Mouse (Mus musculus): ENCODE measurements around the gene Gm4922.

Gm4922 gene

DNA sequence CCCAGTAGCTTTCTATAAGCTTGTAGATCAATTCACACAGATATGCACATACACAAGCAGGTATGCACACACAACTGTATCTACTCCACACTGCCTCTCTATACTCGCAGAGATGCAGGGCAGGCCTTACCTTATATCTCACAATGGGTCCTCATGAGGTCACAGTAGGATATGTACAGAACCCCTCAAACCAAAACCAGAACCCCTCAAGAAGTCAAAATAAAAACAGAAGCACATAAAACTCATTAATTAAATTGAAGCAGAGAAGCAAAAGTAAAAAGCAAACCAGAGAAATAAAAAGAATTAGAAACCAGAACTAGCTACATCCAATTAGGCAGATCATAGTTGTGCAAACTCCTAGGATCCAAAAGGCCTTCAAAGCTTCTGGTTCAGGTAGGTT, at the start of gene Gm4922:
Gene Gm4922 (minus strand): TSS at position 101 of the 400 bp plus-strand sequence.
- no peak for DNase-seq

DNA sequence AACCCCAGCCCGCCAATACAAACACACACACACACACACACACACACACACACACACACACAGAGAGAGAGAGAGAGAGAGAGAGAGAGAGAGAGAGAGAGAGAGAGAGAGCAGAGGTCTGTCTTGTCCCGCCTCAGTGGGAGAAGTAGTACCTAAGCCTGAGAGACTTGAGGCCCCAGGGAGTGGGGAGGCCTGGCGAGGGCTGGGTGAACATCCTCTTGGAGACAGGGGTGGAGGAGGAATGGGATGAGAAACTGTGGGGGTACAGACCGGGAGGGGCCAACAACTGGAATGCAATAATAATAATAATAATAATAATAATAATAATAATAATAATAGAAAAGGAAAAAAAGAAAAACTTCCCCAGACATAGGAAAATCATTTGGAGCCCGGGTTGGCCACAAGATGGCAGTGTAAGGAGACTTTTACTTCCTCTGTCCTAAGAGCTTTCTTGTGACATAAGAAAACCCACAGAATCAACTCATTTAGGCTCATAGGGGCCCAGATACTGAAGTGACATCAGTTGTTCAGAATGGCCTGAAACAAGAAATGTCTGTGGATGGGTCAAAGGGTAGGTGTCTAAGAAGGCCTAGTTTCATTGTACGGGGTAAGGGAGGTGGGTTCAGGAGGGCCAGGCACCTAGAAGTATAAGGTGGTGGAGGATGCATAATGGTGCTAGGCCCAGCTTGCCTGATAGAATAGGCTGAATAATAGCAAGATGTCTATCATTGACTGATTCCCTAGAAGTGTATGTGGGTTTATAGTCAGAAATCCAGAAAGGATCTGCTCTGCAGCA, 49.3 kb upstream of the Gm4922 start:
- peak in 1 of 2 experiments; percentile 21 for DNase-seq

DNA sequence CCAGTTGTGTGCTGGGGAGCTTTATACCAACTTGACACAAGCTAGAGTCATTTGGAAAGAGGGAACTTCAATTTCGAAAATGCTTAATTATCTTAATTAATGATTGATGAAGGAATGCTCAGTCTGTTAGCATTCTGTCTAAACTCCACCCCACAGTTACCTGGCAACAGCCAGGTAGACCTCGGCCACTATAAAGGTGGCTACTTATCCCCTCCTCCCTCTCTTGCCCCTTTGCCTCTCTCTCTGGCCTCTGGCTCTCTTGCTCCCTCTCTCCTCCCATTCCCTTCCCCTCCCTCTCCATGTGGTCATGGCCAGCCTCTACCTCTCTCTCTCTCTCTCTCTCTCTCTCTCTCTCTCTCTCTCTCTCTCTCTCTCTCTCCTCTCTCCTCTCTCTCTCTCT, 47.8 kb upstream of the Gm4922 start:
- no peak for DNase-seq

DNA sequence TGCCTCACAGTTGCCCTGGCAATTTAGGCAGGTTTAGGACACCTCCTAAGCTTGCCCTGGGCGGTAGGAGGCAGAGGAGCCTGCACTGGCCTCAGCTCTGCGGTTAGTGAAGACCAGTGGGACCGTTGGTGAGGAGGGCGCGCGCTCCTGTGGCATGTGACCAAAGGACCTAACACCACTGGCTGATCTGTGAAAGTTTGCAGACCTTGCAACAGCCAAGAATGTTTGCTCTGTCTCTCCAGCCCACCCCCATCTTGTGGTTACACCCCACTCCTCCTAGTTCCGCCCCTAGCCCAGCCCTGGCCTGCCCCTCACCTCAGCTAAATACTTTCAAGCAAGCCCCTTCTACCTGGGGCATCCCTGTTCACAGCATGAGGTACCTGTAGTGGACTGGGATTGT, 45.2 kb upstream of the Gm4922 start:
- no peak for DNase-seq

DNA sequence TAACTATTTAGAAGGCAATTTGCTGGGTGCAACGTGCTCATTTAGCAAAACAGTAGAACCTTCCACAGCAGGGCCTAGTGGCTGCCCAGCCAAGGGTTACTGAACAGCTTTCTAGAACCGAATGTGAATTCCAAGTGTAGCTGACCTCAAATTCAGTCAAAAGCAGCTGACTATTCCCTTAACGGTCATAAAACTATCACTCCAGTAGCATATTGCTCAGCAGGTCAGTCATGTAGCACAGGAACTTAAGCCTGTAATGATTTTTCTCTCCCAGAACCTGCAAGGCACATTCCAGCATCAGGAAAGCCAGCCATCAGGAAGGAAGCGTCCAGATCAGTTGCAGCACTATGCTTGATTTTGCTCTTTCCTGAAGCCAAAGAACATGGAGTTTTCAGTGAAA, 43.8 kb upstream of the Gm4922 start:
- no peak for DNase-seq

DNA sequence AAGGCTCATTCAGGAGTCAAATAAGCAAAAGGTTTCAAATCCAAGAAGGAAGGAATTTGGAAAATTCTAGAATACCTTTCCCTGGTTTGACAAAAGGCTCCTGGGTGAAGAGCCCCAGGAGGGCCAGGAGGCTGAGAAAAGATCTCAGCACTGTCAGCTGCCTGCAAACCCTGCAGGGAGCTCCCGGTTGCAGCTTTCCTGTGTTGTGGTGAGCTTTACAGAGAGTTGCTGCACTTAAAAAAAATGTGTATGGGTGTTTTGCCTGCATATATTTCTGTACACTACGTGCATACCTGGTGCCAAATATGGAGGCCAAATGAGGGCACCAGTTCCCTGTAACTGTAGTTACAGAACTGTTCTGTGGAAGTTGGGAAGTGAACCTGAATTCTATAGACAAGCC, 41.3 kb upstream of the Gm4922 start:
- no peak for DNase-seq

DNA sequence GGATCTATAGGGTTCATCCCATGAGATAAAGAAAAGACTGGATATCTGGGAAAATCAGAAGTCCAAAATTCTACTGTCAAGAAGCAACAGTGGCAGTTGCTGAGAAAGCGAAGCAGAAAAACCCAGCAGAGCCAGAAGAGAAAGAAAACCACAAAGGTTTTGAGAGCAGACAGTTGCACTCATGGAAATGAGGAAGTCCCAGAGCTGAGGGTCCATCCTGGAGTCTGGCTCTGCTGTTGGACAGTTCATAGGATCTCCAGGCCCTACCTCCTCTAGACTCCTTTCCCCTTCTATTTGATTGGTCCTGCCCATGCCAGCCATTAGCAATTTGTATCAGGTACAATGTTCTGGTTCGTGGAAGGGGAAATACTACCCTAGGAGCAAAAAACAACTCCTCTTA, 39.5 kb upstream of the Gm4922 start:
- DNase-seq, result no peak

DNA sequence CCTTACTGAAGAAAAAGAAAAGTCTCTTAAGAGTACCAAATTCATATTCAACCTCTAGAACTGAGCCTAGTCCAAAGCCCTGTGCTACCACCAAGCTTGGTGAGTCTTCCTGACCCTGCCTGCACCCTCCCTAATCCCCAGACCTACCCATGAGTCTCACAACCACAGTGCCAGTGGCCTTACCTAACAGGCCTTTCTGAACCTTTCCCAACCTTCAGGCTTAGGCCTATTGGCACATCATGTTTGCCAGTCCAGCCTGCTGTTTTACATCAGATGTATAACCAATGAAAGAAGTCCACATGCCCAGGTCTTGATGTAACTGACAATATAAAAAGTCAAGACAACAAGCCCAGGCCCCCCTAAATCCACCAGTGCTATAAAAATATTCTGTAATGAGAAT, 38.5 kb upstream of the Gm4922 start:
- DNase-seq, result no peak

DNA sequence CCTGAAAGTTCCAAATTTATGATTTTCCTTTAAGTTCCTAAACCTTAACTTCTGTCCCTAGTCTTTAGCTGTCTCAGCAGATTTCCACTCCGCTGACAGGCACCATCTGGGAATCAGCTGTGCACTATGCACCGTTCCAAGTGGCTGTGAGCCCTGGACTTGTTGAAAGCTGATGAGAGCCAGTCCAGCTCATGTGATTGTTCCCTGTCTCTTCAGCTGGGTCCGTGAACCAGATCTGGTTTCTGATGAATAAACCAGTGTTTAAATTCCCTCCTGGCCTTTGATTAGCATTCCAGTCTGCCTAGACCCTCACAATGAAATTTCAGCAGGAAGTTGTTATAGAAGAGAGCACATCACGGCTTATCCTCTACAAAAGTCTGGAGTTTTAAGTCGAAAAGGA, 30.0 kb upstream of the Gm4922 start:
- peak in 1 of 2 experiments; percentile 9 for DNase-seq

DNA sequence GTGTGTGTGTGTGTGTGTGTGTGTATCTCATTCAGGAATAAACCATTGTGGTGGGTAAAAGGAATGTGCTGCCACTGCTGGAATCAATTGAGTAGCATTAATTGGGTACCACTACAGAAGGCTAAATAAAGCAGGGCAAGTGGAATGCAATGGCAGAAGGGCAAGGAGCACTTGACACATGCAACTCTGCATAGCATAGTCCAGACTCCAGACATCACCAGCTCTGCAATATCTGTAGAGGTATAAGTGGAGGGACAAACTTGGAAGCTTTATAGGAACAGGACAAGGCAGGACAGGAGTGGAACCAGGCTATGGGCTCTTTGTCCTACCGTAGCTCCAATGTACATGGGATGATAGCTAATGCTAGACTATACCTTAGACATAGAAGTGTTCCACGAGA, 25.2 kb upstream of the Gm4922 start:
- no peak for DNase-seq

DNA sequence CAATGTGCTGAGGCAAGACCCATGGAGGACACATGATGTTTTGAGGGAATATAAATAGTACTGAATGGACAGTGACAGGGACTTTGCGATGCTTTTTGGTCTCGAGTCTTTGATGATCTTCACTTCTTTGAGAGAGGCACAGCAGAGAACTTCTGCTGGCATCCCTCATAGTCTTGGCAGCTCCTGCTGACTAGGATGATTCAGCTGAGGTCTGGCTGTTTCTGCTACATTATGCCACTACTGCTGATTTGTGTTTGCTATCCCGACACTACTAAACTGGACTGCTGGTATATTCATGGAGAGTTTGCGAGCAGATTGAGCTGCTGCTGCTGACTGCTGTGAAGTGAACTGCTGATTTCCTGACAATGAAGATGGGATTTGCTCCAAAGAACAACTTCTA, 3.5 kb upstream of the Gm4922 start:
- DNase-seq, result no peak

DNA sequence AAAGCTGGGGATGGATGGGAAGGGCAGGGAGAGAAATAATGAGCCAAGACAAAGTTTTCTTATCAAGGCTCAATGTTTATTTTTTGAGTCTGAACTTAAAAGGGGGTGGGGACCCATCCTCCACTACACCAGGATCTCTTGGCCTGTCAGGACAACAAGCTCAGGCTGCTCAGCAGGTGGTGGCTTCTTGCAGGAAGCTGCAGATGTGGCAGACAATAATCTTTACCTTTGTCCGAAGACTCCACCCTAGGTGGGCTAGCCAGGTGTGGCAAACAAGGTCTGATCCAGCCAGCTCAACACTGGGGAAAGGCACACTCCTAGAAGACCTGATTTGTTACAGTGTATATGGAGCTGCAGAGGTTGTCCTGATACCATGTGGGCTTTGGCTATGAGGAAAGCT, 2.0 kb upstream of the Gm4922 start:
- no peak for DNase-seq

DNA sequence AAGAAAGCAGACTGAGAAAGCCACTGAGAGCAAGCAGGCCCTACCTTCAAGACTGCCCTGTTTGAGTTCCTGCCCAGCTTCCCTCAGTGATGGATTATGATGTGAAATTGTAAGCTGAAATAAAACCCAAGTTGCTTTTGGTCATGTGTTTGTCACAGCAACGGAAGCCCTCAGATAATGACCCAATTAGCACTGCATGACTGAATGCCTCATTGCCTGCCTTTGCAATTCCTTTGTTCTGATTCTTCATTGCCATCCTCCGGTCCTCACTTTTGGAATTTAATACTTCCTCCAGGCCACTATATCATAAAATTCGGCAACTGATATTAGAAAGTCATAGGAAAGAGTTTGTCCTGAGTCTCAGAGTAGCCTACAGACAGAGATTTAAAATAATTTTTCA, 9.0 kb downstream of the Gm4922 start:
- no peak for DNase-seq

DNA sequence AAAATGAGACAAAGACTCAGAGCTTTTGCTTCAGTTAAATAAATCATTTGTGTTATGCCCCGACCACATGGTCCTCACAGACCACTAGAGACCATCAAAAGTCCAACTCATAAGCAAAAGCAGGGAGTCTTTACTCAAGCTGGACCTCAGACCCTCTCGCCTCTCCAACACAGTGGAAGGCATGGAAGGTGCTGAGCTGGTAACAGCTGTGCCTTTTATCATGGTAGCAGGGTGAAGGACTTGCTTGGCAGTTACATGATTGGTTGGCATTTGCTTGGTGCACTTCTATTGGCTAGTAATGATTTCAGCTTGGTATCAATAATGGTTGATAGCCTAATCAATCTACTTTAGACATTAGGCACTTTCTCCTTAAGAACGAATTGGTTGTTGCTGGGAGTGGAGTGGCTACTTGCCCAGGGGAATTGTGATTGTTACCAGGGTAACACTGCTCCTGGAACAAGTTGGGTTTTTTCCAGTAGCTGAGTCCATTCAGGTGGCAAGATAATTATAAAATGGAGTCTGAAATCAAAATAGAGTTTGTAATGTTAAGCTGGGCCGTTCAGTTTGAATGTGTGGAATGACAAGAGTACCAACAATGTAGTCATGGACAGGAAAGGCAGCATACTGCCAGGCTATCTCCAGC, 13.9 kb downstream of the Gm4922 start:
- no peak for DNase-seq

DNA sequence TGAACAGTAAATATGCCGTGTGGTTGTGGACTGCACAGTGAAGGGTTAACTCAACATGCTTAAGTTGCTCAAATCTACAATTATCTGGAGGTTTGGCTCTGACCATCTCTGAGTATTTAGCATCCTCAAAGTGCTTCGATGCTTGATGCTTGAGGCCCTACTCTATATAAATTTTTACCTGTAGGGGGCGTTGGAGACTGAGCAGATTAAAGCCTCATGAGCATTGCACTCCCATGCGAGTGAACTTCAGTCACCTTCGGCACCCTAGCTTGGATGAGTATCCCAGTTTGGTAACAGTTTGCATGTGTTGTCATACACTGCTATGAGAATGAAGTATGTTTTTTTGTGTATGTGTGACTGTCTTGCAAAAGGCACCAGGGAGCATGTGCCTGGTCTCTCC, 16.7 kb downstream of the Gm4922 start:
- no peak for DNase-seq

DNA sequence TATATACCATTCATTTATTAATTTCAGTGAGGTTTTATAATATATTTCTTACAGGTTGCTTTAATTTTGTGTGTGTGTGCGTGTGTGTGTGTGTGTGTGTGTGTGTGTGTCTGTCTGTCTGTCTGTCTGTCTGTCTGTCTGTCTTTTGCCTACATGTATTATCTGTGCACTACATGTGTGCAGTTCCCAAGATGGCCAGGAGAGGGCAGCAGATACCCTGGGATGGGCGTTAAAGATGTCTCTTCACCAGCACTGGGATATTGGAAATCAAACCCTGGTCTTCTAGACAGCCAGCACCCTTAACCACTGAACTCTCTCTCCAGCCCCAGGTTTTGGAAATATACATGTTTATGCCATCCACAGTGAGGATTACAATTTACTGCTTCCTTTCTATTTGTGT, 26.4 kb downstream of the Gm4922 start:
- DNase-seq, result peak; percentile 5 to 13

DNA sequence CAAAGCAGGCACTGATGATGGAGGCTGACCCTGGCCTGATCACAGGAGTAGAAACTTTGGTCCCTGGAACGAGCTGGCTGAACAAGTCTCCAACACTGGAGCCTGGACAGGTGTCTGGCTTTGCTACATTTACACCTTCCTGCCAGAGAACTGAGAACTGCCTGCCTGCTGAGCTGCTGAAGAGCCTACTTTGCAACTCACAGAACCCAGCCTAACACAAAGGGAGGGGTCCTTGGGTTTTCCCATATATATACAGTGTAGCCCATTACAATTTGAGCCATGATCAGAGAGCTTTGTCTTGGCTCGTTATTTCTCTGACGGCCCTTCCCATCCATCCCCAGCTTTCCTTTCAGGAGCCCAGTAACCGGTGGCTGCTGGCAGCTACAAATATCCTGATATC, 36.5 kb downstream of the Gm4922 start:
- no peak for DNase-seq

DNA sequence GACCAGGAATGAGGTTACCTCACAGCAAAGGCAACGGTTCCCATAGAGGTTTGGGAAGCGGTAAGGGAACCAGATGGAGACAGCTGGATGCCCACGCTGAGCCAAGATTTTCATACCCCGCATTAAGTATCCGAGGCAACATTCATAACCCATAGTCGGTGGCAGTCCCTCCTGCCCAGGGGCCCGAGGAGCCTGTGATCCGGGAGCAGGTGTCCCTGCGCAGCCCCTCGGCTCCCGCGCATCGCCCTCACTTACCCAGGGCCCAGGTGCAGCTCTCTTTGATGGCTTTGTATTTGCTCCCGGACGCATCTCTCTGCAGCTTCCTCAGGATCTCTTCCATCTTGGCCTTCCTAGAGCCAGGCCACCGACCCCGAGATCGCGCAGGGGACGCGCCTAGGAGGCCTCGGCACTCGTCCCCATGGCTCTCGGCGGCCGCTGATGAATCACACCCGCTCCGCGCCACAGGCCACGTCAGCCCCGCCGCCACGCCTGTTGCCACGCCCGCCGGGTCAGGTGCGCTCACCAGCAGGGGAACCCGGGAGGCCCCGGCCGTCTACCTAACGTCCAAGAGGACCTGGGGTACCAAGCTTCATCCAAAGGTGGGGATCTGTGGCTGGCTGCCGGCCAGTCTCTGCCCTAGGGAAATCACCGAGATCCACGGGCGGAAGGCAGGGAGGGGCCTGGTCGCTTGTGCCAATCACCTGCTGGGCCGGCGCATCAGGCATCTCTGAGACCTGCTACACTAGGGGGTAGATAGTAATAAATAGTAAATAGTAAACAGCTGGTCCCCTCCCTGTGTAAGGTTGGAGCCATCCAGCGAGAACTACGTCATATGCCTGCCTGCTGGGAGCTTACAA, 43.1 kb downstream of the Gm4922 start, which contains the start of gene Arfgef3:
Gene Arfgef3 (minus strand): TSS at position 664 of the 857 bp plus-strand sequence.
- peak; percentile 66 to 74 for DNase-seq

DNA sequence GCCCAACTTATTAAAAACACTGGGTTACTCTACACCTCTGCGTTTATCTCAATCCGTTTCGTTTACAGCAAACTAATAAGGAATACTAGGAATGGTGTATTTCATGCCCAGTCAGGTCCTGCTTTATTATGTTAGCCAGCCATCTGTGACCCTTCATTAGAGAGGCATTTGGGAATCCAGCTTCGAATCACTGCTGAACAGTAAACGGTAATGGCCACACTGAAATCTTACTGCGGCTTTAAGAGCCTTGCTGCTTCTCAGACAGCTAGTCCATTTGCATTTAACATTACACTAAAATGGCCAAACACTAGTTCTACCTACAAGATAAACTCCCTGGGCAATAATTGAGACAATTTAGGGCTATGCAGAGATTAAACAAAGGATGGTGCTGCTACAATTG, 44.5 kb downstream of the Gm4922 start:
- DNase-seq, result no peak

DNA sequence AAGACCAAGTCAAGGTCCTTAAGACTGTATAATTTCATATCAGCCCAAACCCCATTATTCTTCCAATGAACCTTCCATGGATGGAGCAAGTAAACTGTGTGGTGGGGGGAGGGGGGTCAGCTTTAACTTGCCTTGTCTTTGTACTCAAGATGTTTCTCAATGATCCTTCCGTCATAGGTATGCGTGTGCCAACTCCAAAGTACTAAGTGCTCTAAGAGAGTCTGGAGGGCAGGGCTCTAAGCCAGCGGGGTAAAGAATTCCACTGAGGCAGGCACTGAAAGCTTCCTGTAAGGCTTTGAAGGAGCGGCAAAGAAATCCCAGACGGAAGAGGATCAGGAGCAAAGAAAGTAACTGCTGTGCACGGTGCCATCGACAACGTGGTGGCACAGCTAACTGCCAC, 45.6 kb downstream of the Gm4922 start:
- DNase-seq, result peak; percentile 19 to 62

All from lung, adult 18-20 months (tissue).